Mouse (Mus musculus) brain, embryonic 14.5 days (tissue): ENCODE results near the gene Nipa1.

ENCODE experiments used
- CTCF ChIP-seq: fragments of 200-500 bp; IDR thresholded peaks from 2 replicates; pipeline ENCODE4 v1.5.1; 2012; ENCODE audit warnings: inconsistent platforms, mild to moderate bottlenecking, moderate library complexity, borderline replicate concordance; ENCODE audit not compliant: insufficient read depth, insufficient read length; ENCODE audit errors: extremely low read depth
- POLR2A ChIP-seq: fragments of 200-500 bp; IDR thresholded peaks from 2 replicates; pipeline ENCODE4 v1.6.1; 2012; ENCODE audit warnings: mild to moderate bottlenecking, inconsistent platforms, borderline replicate concordance; ENCODE audit not compliant: poor library complexity, insufficient read depth, insufficient read length, severe bottlenecking; ENCODE audit errors: extremely low read depth

DNA sequence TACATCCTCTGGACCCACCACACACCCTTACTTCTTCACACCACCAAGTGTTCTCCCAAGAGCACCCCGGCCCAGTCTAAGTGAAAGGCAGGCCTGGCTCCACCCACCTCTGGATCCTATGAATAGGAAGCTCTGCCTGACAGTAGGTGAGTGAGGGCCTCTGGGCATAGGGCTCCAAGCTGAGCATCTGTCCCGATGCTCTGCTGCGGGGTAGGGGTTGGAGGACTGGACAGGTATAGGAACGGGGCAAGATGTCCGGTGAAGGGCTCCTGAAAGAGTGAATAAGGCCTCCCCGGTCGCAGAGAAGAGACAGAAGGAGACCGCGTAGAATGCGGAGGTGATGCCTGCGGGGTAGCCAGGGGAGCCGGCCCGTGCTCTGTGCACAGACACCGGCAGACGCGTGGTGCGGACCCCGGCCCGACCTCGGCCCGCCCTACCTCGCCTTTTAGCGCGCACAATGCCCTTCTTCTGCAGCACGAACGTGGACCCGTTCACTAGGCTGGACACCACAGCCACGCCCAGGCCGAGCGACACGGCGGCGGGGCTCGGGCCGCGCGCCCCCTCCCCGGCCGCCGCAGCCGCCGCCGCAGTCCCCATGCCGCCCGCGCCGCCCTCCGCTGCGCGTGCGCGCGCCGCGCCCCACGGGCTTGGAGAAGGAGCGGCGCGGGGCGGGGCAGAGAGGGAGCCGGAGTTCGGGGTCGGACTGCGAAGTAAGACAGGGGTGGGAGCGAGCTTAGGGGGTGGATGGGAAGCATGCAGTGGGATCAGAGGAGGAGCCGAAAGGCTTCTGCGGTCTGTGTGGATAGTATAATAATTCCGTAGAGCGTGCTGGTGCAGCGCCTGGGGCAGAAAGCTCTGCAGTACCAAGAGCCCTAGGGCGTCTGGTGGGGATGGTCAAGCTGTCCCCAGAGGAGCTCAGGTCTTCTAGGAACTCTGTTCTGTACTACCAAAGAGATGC is 503 bp downstream of the Nipa1 start:
- no peak for TF ChIP-seq CTCF
- TF ChIP-seq POLR2A, result peak; percentile 50; the same call in 1 of the 2 replicates
